Mouse (Mus musculus): ENCODE results near the gene Pfkl. TPM values are rescaled to one million over a fixed set of nuclear protein-coding genes. Genes with fewer than 3 reads are reported as not detected.
A peak's percentile ranks its signal among the peaks of the same experiment; 100 is the strongest.

The Pfkl gene
- polyA plus RNA-seq (2014; fragmentation: Nextera tagmentation; extraction: Ambion mirVana): 108 and 129 TPM in 2 replicates

- under 1% methylated on average over 9 of the region's 9 CpGs for WGBS
- Histone ChIP-seq H3K27me3 (ENCODE audit: control insufficient read depth, insufficient read depth, low read length) (no peaks in the 10 kb centered on the region), H3K9me3 (replicated peaks; ENCODE audit: control insufficient read depth, low read length) (no peaks in the 10 kb centered on the region), H3K9ac (replicated peaks; ENCODE audit: low read length) (peak within 1 kb of the TSS; percentile 86), H3K4me3 (ENCODE audit: low read depth, low read length) (peak within 1 kb of the TSS; percentile 75), H3K36me3 (replicated peaks; ENCODE audit: control insufficient read depth, insufficient read depth, low read depth, low read length) (no peaks in the 10 kb centered on the region), H3K4me1 (ENCODE audit: control insufficient read depth, insufficient read depth, low read length) (peaks cover 7% of the 10 kb centered on the region; the same call in 1 of the 2 replicates), H3K4me2 (ENCODE audit: low read depth, low read length) (peak within 1 kb of the TSS; percentile 77), H3K27ac (replicated peaks; ENCODE audit: low read depth, low read length) (peak within 1 kb of the TSS; percentile 94)
- ATAC-seq (replicated peaks; ENCODE audit: insufficient number of reproducible peaks, low FRiP score, low TSS enrichment, low read depth) (no peak), DNase-seq (ENCODE audit: low spot score) (no peak)
Observed at GRCm38 (mm10) chr10:78009945-78010293, at the start of gene Pfkl. TSS of gene Pfkl (minus strand) at chr10:78010083.

GRCm38 (mm10) chr10:78057056-78057455, 47.2 kb upstream of the Pfkl start:
- no peak overlapping the region for H3K4me2 ChIP-seq (ENCODE audit: low read depth, low read length)
- H3K9me3 ChIP-seq (replicated peaks; ENCODE audit: control insufficient read depth, low read length): no peaks in the 10 kb centered on the region
- H3K27me3 ChIP-seq (ENCODE audit: control insufficient read depth, insufficient read depth, low read length): no peaks in the 10 kb centered on the region
- no peak overlapping the region for H3K9ac ChIP-seq (replicated peaks; ENCODE audit: low read length)
- H3K27ac ChIP-seq (replicated peaks; ENCODE audit: low read depth, low read length): no peak overlapping the region
- H3K4me1 ChIP-seq (ENCODE audit: control insufficient read depth, insufficient read depth, low read length): no peaks in the 10 kb centered on the region
- no peak overlapping the region for H3K4me3 ChIP-seq (ENCODE audit: low read depth, low read length)
- H3K36me3 ChIP-seq (replicated peaks; ENCODE audit: control insufficient read depth, insufficient read depth, low read depth, low read length): no peaks in the 10 kb centered on the region
- 86% methylated on average over 8 of the region's 8 CpGs for WGBS
- ATAC-seq (replicated peaks; ENCODE audit: insufficient number of reproducible peaks, low FRiP score, low TSS enrichment, low read depth) (no peak), DNase-seq (ENCODE audit: low spot score) (no peak)

GRCm38 (mm10) chr10:78054633-78055565, 45.0 kb upstream of the Pfkl start:
- H3K9me3 ChIP-seq (replicated peaks; ENCODE audit: control insufficient read depth, low read length): no peaks in the 10 kb centered on the region
- H3K36me3 ChIP-seq (replicated peaks; ENCODE audit: control insufficient read depth, insufficient read depth, low read depth, low read length): no peaks in the 10 kb centered on the region
- H3K9ac ChIP-seq (replicated peaks; ENCODE audit: low read length): no peak overlapping the region
- no peak overlapping the region for H3K4me2 ChIP-seq (ENCODE audit: low read depth, low read length)
- H3K27ac ChIP-seq (replicated peaks; ENCODE audit: low read depth, low read length): no peak overlapping the region
- no peaks in the 10 kb centered on the region for H3K27me3 ChIP-seq (ENCODE audit: control insufficient read depth, insufficient read depth, low read length)
- 67% methylated on average over 19 of the region's 19 CpGs for WGBS
- H3K4me3 ChIP-seq (ENCODE audit: low read depth, low read length): no peak overlapping the region
- ATAC-seq (replicated peaks; ENCODE audit: insufficient number of reproducible peaks, low FRiP score, low TSS enrichment, low read depth) (no peak), DNase-seq (ENCODE audit: low spot score) (no peak)
- no peaks in the 10 kb centered on the region for H3K4me1 ChIP-seq (ENCODE audit: control insufficient read depth, insufficient read depth, low read length)

GRCm38 (mm10) chr10:78049519-78050035, 39.7 kb upstream of the Pfkl start:
- H3K36me3 ChIP-seq (replicated peaks; ENCODE audit: control insufficient read depth, insufficient read depth, low read depth, low read length): no peaks in the 10 kb centered on the region
- no peak overlapping the region for H3K4me2 ChIP-seq (ENCODE audit: low read depth, low read length)
- H3K4me3 ChIP-seq (ENCODE audit: low read depth, low read length): no peak overlapping the region
- H3K9me3 ChIP-seq (replicated peaks; ENCODE audit: control insufficient read depth, low read length): no peaks in the 10 kb centered on the region
- DNase-seq (ENCODE audit: low spot score) (no peak), ATAC-seq (replicated peaks; ENCODE audit: insufficient number of reproducible peaks, low FRiP score, low TSS enrichment, low read depth) (no peak)
- no peaks in the 10 kb centered on the region for H3K4me1 ChIP-seq (ENCODE audit: control insufficient read depth, insufficient read depth, low read length)
- no peak overlapping the region for H3K9ac ChIP-seq (replicated peaks; ENCODE audit: low read length)
- H3K27me3 ChIP-seq (ENCODE audit: control insufficient read depth, insufficient read depth, low read length): no peaks in the 10 kb centered on the region
- no peak overlapping the region for H3K27ac ChIP-seq (replicated peaks; ENCODE audit: low read depth, low read length)
- WGBS: 63% methylated on average over 11 of the region's 11 CpGs

GRCm38 (mm10) chr10:78048061-78048730, 38.3 kb upstream of the Pfkl start:
- WGBS: 91% methylated on average over 8 of the region's 10 CpGs
- ATAC-seq (replicated peaks; ENCODE audit: insufficient number of reproducible peaks, low FRiP score, low TSS enrichment, low read depth) (no peak), DNase-seq (ENCODE audit: low spot score) (no peak)
- no peaks in the 10 kb centered on the region for H3K9me3 ChIP-seq (replicated peaks; ENCODE audit: control insufficient read depth, low read length)
- no peaks in the 10 kb centered on the region for H3K27me3 ChIP-seq (ENCODE audit: control insufficient read depth, insufficient read depth, low read length)
- H3K4me1 ChIP-seq (ENCODE audit: control insufficient read depth, insufficient read depth, low read length): no peaks in the 10 kb centered on the region
- H3K4me3 ChIP-seq (ENCODE audit: low read depth, low read length): no peak overlapping the region
- no peak overlapping the region for H3K9ac ChIP-seq (replicated peaks; ENCODE audit: low read length)
- H3K36me3 ChIP-seq (replicated peaks; ENCODE audit: control insufficient read depth, insufficient read depth, low read depth, low read length): no peaks in the 10 kb centered on the region
- no peak overlapping the region for H3K4me2 ChIP-seq (ENCODE audit: low read depth, low read length)
- no peak overlapping the region for H3K27ac ChIP-seq (replicated peaks; ENCODE audit: low read depth, low read length)

- Histone ChIP-seq H3K4me2 (ENCODE audit: low read depth, low read length) (no peak overlapping the region), H3K9ac (replicated peaks; ENCODE audit: low read length) (no peak overlapping the region)
- 81% methylated on average over 4 of the region's 4 CpGs for WGBS
Observed at GRCm38 (mm10) chr10:78046388-78046787, 36.5 kb upstream of the Pfkl start.

GRCm38 (mm10) chr10:78044531-78044930, 34.6 kb upstream of the Pfkl start:
- Histone ChIP-seq H3K4me2 (ENCODE audit: low read depth, low read length) (no peak overlapping the region), H3K4me1 (ENCODE audit: control insufficient read depth, insufficient read depth, low read length) (no peaks in the 10 kb centered on the region), H3K27me3 (ENCODE audit: control insufficient read depth, insufficient read depth, low read length) (no peaks in the 10 kb centered on the region), H3K4me3 (ENCODE audit: low read depth, low read length) (no peak overlapping the region), H3K9ac (replicated peaks; ENCODE audit: low read length) (no peak overlapping the region), H3K36me3 (replicated peaks; ENCODE audit: control insufficient read depth, insufficient read depth, low read depth, low read length) (no peaks in the 10 kb centered on the region), H3K27ac (replicated peaks; ENCODE audit: low read depth, low read length) (no peak overlapping the region), H3K9me3 (replicated peaks; ENCODE audit: control insufficient read depth, low read length) (no peaks in the 10 kb centered on the region)
- DNase-seq (ENCODE audit: low spot score) (no peak), ATAC-seq (replicated peaks; ENCODE audit: insufficient number of reproducible peaks, low FRiP score, low TSS enrichment, low read depth) (no peak)
- 81% methylated on average over 1 of the region's 1 CpGs for WGBS

More at GRCm38 (mm10) chr10:78046388-78046787, 36.5 kb upstream of the Pfkl start:
- Histone ChIP-seq H3K4me1 (ENCODE audit: control insufficient read depth, insufficient read depth, low read length) (no peaks in the 10 kb centered on the region), H3K4me3 (ENCODE audit: low read depth, low read length) (no peak overlapping the region), H3K27ac (replicated peaks; ENCODE audit: low read depth, low read length) (no peak overlapping the region), H3K9me3 (replicated peaks; ENCODE audit: control insufficient read depth, low read length) (no peaks in the 10 kb centered on the region), H3K27me3 (ENCODE audit: control insufficient read depth, insufficient read depth, low read length) (no peaks in the 10 kb centered on the region), H3K36me3 (replicated peaks; ENCODE audit: control insufficient read depth, insufficient read depth, low read depth, low read length) (no peaks in the 10 kb centered on the region)
- DNase-seq (ENCODE audit: low spot score) (no peak), ATAC-seq (replicated peaks; ENCODE audit: insufficient number of reproducible peaks, low FRiP score, low TSS enrichment, low read depth) (no peak)
